Mouse (Mus musculus): ENCODE measurements around the gene Csrp3.

Gene Csrp3

DNA sequence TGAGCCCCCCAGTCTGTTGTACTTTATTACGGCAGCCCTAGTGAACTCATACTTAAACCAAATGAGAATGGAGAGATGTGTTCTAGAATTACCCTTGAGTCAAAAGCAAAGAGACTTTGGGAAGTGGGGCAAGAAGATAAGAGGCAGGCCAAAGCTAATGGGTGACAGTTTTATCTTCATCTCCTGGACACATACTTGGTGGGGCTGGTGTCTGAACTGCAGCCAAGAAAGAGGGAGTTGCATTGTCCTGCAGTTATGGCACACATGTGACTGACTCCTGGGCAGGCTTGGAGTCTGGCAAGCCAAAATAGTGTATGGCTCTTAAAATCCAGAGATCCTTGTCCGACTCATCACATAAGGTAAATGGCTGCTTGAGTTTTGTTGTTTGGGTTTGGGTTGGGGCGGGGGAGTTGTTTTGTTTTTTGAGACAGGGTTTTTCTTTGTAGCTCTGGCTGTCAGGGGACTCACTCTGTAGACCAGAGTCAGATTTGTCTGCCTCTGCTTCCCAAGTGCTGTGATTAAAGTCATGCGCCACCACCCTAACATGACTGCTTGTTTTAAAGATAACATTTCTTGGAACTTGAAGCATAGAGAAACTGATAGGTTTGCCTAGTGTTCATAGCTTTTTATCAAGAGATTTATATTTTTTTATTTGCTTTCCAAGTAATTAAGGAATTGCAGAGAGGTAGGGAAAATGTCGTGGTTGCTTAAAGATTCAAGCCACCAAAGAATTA lies 18.5 kb downstream of the Csrp3 start:
- no peak for DNase-seq (ENCODE audit: low spot score in 2 of 2)

- DNase-seq (ENCODE audit: low spot score in 2 of 2), result no peak
These were observed 22.7 kb downstream of the Csrp3 start for GRCm38 (mm10) chr7:48825170-48825569.

GRCm38 (mm10) chr7:48824671-48825070 lies 23.2 kb downstream of the Csrp3 start:
- no peak for DNase-seq (ENCODE audit: low spot score in 2 of 2)

GRCm38 (mm10) chr7:48823621-48824020 lies 24.2 kb downstream of the Csrp3 start:
- DNase-seq (ENCODE audit: low spot score in 2 of 2), result no peak

GRCm38 (mm10) chr7:48821654-48822053 lies 26.2 kb downstream of the Csrp3 start:
- DNase-seq (ENCODE audit: low spot score in 2 of 2), result no peak

DNA sequence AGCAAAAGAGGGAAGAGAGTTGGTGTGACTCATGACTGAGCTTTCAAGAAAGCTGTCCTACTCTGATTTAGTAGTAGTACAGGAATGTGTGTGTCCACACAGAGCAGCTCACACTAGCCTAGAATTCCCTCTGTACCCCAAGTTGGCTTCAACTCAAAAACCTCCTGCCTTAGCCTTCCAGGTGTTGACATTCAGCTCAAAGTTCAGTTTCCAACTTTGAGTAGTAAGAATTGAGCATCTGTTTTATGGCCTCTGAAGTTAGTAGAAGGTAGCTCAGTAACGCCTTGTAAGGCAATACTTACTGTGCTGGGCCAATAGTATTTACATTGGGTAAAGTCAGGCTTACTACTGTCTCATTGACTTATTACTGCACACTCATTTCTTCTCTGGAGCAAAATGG lies 34.2 kb downstream of the Csrp3 start:
- no peak for DNase-seq (ENCODE audit: low spot score in 2 of 2)

GRCm38 (mm10) chr7:48812358-48812757 lies 35.5 kb downstream of the Csrp3 start:
- DNase-seq (ENCODE audit: low spot score in 2 of 2), result no peak

GRCm38 (mm10) chr7:48810652-48811051 lies 37.2 kb downstream of the Csrp3 start:
- no peak for DNase-seq (ENCODE audit: low spot score in 2 of 2)

- DNase-seq (ENCODE audit: low spot score in 2 of 2), result no peak
These were observed 41.2 kb downstream of the Csrp3 start for GRCm38 (mm10) chr7:48806587-48806986.

- no peak for DNase-seq (ENCODE audit: low spot score in 2 of 2)
These were observed 44.5 kb downstream of the Csrp3 start for GRCm38 (mm10) chr7:48803381-48803780.

DNA sequence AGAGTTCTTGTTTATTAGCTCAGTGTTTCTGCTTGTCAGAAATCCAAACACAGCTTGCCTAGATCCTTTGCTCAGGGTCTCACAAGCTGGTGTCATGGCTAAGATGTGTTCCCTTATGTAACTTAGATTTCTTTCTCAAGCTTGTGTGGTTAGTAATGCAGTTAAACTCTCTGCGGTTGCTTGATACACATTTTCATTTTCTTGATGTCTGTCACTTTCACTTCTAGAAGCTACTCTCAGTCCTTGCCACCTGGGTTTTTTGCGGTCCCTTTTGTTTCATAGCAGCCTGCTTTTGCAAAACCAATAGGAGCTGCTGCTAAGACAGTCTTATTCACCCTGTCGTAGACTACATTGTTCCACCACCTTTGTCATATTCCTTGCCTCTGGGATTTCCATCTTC lies 52.7 kb downstream of the Csrp3 start:
- DNase-seq (ENCODE audit: low spot score in 2 of 2), result no peak

DNA sequence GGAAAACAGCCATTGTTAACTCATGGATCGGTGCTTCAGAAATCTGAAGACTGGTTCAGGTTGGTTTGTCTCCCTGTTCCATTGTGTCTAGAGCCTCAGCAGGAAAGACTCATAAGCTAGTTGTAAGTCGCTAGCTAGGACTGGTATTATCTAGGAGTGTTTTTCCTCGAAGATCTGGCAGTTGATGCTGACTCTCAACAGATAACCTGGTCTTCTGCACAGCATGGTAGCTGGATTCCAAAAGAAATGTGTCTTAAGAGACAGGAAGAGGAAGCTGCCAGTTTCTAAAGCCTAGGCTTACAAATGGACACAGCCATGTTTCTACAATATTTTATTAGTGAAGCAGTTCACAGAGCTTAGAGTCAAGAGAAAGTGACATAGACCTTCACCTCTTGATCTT lies 56.4 kb downstream of the Csrp3 start:
- no peak for DNase-seq (ENCODE audit: low spot score in 2 of 2)

DNA sequence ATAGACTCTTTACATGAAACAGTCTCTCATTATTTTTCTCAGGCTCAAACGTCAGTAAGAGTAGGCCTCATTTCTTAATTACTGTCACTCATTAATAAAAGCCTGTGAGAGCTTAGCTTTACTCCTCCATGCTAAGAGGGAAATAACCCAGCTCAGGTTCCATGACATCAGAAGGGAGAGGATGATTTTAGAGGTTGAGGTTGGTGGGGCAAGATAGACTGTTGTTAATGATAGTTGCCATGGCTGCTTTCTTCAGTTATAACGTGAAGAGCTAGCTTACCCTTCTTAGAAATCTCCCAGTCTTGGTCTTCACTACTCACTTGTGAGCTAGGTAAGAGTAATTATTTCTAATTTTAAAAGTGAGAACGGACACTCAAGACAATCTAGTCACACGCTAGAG lies 57.7 kb downstream of the Csrp3 start:
- DNase-seq (ENCODE audit: low spot score in 2 of 2), result no peak

- DNase-seq (ENCODE audit: low spot score in 2 of 2), result peak; percentile 94 to 96
These were observed 58.8 kb downstream of the Csrp3 start, which contains the start of gene Zdhhc13 for GRCm38 (mm10) chr7:48788851-48789572. Gene Zdhhc13 (plus strand): TSS chr7:48789003.

DNA sequence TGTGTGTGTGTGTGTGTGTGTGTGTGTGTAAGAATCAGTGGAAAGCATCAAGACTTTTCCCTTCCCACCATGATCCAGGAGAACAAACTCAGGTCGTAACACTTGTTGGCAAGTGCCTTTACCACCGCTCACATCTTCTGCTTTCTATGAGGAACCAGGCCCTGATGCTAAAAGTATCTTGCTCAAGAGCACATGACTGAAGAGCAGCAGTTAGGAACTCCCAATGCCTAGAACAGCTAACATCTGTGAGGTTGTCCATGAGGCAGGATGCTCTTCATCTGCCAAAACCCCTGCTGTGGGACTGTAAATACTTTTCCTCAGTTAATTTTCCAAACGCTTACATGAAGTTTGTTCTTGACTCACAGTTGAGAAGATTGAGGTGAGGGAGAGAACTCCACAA lies 59.5 kb downstream of the Csrp3 start:
- DNase-seq (ENCODE audit: low spot score in 2 of 2), result no peak

- DNase-seq (ENCODE audit: low spot score in 2 of 2), result no peak
These were observed 62.9 kb downstream of the Csrp3 start for GRCm38 (mm10) chr7:48784773-48785523.

GRCm38 (mm10) chr7:48782432-48782831 lies 65.4 kb downstream of the Csrp3 start:
- DNase-seq (ENCODE audit: low spot score in 2 of 2), result no peak

Measured in right cerebral cortex, adult 2 months (tissue).